Mouse (Mus musculus) retina, postnatal 1 day (tissue): Measurements from ENCODE around the gene Acrbp.

Experiments
- DNase-seq: peaks from one replicate; pipeline ENCODE4 v3.0.0-alpha.2; 2012

Acrbp gene

GRCm38 (mm10) chr6:125071896-125072279 is 22.4 kb downstream of the Acrbp start:
- peak; percentile 84 for DNase-seq

DNA sequence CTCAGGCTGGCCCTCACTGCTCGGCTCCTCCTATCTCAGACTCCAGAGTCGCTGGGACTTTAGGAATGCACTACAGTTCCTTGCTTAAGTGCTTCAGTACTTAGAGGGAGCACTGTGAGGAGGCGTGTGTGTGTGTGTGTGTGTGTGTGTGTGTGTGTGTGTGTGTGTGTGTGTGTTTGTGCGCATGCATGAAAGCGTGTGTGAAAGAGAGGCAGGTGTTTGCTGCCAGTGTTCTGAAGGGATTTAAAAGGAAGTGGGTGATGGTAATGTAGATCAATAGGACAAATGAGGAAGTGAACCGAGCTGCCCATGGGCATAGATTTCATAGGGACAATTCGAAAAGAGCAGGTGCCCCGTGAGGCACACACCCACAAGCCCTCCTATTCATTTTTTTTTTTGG is 24.3 kb downstream of the Acrbp start:
- no peak for DNase-seq

- DNase-seq = no peak
These were observed 31.9 kb downstream of the Acrbp start for GRCm38 (mm10) chr6:125081394-125081793.

DNA sequence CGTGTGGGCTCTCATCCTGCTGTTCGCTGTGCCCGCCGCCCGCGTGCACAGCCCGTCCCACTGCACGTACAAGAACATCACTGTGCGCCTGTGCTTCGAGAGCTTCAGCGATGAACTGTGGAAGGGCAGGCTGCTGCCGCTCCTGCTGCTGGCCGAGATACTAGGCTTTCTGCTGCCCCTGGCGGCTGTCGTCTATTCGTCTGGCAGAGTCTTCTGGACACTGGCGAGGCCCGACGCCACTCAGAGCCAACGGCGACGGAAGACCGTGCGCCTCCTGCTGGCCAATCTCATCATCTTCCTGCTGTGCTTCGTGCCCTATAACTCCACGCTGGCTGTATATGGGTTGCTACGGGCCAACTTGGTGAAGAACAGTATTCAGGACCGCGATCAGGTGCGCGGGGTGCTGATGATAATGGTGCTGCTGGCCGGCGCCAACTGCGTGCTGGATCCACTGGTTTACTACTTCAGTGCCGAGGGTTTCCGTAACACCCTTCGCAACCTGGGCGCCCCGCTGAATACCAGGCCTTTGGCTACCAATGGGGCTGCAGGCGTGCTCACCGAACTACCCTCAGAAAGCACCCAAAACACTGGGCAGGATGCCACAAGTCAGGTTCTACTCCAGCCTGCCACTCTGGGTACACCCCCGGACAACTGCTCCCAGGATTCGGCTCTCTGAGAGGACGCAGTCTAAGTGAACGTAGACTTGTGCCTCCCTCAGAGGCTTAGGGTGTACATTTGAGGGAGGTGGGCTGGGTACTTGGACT is 32.5 kb downstream of the Acrbp start:
- peak; percentile 98 for DNase-seq

DNA sequence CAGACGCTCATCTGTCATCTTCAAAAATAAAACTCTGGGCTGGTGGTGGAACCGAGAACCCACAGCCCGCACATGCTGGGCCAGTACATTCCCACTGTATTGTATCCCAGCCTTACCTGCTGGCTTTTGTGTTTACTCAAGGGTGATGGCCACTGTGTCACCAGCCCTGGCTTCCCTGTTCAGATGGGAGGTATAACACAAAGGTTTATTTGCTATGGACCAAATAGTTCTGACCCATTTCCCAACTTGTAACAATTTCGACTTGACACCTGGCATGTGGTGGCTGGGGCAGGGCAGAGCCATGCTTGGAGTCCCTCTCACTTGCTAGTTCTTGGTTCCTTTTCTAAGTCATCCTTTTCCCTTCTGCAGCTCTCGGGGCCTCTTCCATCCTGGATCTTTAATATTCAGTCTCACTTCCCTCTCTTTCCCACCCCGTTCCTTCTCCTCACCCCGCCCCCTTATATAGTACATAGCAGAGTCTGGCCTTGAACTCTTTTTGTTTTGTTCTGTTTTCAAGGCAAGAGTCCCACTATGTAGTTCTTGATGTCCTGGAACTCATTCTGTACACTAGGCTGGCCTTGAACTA is 33.4 kb downstream of the Acrbp start:
- no peak for DNase-seq

GRCm38 (mm10) chr6:125084424-125084823 is 34.9 kb downstream of the Acrbp start:
- peak; percentile 85 for DNase-seq

GRCm38 (mm10) chr6:125087937-125088336 is 38.4 kb downstream of the Acrbp start:
- no peak for DNase-seq

DNA sequence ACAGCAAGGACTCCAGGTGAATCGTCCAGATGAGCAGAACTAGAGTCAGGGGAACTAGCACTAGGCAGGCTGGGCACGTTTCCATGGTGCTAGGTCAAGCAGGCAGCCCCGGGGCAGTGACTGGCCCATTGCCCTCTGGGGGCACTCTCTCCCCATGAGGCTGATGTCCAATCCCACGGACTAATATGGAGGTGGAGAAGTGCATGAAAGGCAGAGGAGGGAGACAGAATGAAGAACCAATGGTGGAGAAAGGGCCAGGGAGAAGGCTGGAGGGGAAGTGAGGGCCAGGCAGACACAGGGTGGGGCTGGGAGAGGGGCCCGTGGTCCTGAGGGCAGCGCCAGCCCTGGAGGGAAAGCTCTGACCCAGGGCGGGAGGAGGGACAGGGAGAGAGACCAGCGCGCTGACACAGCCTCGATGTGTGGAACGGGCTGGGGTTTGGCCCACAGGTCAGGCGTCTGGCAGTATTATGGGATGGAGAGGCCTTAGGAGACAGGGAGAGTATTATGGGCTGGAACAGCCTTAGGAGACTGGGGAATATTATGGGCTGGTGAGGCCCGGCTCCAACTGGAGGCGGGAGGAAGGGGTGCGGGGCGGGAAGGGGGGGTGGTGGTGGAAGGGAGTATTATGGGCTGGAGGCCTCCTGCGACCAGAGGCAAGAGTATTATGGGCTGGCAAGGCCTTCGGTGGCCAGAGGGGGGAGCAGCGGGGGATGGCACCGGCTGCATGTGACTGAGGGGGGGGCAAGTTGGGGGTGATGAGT is 39.3 kb downstream of the Acrbp start:
- peak; percentile 97 for DNase-seq

GRCm38 (mm10) chr6:125089521-125090321 is 40.2 kb downstream of the Acrbp start:
- peak; percentile 87 for DNase-seq

- peak; percentile 16 for DNase-seq
These were observed 41.0 kb downstream of the Acrbp start for GRCm38 (mm10) chr6:125090341-125091085.

DNA sequence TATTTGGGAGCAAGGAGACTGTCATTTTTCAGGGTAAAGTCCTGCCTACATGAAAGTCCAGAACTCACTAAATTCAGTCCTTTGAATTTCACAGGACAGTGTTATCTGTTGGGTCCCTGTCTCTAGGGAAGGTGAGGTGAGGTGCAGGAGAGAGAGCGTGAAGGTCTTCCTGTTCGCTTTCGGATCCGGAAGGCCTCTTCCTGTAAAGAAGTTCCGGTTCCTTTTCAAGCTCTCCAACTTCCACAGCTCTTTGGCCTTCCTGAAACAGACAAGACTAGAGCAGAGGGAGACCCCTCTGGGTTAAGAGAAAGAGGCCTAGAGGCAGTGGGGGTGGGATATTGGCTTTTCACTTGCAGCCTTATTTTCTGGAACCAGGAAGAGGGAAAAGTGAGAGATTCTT is 42.9 kb downstream of the Acrbp start:
- no peak for DNase-seq

DNA sequence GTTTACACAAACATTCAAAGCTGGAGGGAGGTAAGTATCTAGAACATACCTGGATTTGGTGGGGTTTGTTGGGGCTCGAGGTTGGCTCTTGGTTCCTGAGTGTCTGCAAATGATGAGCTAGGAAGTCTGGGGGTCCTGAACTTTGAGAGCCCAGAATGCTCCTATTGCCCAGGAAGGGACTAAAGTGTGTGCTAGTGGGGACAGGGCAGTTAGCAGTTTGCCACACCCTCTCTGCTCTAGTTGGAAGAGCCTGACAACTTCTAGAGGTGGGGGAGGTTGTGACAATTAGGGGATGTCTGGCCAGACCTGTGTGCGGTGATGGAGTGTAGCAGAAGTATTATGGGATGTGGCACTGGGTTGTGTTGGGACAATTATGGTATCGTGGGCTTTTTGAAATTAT is 45.4 kb downstream of the Acrbp start:
- peak; percentile 65 for DNase-seq

DNA sequence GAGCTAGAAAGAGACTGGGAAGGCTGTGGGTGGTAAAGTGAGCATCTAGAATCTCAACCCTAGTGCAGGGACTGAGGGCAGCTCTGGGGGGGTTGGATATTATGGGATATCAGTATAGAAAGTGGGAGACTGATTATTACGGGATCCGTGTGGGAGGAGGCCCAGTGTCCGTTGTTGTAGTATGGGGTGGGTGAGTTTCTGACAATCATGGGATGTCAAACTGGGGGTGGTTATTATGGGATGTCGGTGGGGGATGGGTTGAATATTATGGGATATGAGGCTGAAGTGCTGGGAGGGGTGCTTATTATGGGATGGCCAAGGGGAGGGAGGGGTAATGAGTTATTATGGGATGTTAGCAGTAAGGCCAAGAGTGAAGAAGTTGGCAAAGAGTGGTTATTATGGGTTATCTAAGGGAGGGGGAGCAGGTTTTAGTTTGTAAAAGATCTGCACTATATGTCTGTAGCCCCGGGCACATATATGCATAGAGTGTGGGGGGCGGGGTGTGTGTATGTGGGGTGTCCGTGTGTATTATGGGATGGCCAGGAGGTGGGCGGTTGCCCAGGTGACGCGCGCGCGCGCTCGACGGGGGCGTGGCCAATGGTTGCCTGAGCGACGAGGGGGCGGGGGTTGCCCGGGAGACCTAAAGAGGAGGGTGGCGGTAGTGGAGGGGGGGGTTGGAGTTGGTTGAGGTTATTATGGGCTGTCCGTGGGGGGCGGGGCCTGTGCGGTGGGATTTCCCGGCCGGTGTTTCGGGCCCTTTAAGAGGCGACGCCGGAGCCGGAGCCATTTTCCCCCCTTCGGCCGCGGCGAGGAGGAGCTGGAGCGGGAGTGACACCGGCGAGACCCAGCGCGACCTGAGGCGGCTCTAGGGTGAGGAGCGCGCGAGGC is 46.1 kb downstream of the Acrbp start, which contains the start of gene Chd4:
TSS of gene Chd4 (plus strand) at position 591 of the 888 bp plus-strand sequence.
- DNase-seq = peak; percentile 95

GRCm38 (mm10) chr6:125096279-125096596 is 46.7 kb downstream of the Acrbp start:
- no peak for DNase-seq

DNA sequence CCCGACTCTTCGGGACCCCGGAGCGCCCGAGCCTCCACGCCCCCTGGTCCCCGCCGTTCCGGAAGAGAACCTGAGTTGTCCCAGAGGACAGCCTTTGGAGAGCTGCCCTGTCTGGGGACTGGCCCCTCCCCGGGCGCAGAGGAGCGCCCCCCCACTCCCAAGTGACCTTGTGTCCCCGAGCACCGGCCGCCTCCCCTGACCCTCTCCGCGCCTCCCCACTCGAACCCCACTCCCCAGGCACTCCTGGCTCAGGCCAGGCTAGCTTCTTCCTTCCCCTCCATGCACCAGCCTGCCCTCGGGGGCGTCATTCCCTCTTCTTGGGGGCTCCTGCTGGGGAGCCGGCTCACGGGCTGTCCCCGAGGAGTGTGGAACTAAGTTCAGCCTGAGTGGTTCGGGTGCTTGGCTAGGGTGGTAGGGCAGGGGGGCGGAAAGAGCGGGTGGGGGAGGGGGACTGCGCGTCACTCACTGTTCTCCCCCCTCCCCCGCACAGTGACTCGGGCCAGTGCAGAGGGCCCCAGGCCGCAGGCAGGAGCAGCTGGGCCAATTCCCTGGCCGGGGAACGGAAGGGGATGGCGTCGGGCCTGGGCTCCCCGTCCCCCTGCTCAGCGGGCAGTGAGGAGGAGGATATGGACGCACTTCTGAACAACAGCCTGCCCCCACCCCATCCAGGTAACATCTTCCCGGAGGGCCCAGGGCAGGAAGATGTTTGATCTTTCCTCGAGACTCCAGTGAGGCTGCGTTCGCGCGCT is 47.3 kb downstream of the Acrbp start:
- peak; percentile 81 for DNase-seq

GRCm38 (mm10) chr6:125097346-125097689 is 47.8 kb downstream of the Acrbp start:
- no peak for DNase-seq

GRCm38 (mm10) chr6:125097951-125098350 is 48.5 kb downstream of the Acrbp start:
- DNase-seq = no peak

- DNase-seq = peak; percentile 55
These were observed 49.0 kb downstream of the Acrbp start for GRCm38 (mm10) chr6:125098513-125098912.

- DNase-seq = peak; percentile 83
These were observed 50.0 kb downstream of the Acrbp start for GRCm38 (mm10) chr6:125099421-125099971.

DNA sequence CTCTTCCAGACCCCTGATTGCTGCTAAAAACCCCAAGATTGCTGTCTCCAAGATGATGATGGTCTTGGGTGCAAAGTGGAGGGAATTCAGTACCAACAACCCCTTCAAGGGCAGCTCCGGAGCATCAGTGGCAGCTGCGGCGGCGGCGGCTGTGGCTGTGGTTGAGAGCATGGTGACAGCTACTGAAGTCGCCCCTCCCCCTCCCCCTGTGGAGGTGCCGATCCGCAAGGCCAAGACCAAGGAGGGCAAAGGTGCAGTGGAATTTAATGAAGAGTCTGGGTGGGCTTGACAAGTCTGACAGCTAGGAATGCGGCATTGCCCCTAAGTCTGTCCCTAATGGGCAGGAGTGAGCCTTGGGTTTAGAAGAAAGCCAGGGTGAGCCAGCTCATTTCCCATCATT is 52.0 kb downstream of the Acrbp start:
- no peak for DNase-seq
